Mouse (Mus musculus): ENCODE results near the gene Prrt1. TPM values are rescaled to one million over a fixed set of nuclear protein-coding genes. Genes with fewer than 3 reads are reported as not detected.
A peak's percentile ranks its signal among the peaks of the same experiment; 100 is the strongest.

Gene Prrt1
- polyA plus RNA-seq, 1 experiment from 2014 or later = 0.11 TPM

GRCm38 (mm10) chr17:34649106-34649864 is 20.0 kb downstream of the Prrt1 start:
- Histone ChIP-seq H3K4me3 (no peak overlapping the region), H3K27ac (no peak overlapping the region), H3K4me1 (peaks cover 29% of the 10 kb centered on the region), H3K36me3 (peaks cover 63% of the 10 kb centered on the region), H3K27me3 (ENCODE audit: insufficient read depth, poor library complexity, severe bottlenecking) (no peaks in the 10 kb centered on the region), H3K9me3 (no peaks in the 10 kb centered on the region; the same call in 1 of the 2 replicates)
- 86% methylated on average over 18 of the region's 18 CpGs for WGBS
- DNase-seq (ENCODE audit: low spot score) = no peak

DNA sequence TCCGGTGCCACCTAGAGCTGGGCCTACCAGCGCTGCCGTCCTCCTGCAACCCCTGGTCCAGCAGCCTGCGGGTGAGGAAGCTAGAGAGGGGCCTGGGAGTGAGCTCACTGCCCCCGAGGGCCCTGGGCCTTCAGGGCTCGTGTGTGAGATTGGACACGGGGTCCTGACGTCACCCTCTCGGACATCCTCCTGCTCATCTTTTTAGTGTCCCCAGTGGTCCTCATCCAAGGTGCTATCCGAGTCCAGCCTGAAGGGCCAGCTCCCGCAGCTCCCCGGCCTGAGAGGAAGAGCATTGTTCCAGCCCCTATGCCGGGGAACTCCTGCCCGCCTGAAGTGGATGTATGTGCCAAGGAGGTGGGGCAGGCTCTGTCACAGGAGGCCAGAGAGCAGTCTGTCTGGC is 21.4 kb downstream of the Prrt1 start:
- H3K27me3 ChIP-seq (ENCODE audit: insufficient read depth, poor library complexity, severe bottlenecking) = no peaks in the 10 kb centered on the region
- no peak for DNase-seq (ENCODE audit: low spot score)
- peaks cover 66% of the 10 kb centered on the region for H3K36me3 ChIP-seq
- H3K4me3 ChIP-seq = no peak overlapping the region
- peaks cover 36% of the 10 kb centered on the region for H3K4me1 ChIP-seq
- H3K9me3 ChIP-seq = no peaks in the 10 kb centered on the region; the same call in 1 of the 2 replicates
- no peak overlapping the region for H3K27ac ChIP-seq
- WGBS = 89% methylated on average over 14 of the region's 14 CpGs

DNA sequence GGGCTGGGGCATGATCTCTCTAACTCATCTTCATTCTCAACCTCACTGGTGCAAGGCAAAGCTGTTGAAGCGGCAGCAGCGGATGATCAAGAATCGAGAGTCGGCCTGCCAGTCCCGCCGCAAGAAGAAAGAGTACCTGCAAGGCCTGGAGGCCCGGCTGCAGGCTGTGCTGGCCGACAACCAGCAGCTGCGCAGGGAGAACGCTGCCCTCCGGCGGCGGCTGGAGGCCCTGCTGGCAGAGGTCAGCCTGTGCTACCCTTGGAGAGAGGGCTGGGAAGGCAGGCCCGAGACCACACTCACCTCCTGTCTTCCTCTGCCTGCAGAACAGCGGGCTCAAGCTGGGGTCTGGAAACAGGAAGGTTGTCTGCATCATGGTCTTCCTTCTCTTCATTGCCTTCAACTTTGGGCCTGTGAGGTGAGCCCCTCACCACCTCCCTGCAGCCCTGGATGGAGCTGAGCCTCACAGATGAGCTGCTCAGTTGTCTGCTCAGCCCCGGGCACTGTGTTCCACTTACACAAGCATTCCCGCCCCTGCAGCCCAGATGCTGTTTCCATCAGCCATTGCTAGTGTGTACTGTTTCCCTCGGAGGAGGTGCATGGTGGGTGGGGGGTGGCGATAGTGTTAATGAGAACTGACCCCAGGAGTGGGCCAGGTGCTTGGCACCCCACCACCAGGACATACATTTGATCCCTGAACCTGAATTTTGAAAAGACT is 22.3 kb downstream of the Prrt1 start:
- H3K27me3 ChIP-seq (ENCODE audit: insufficient read depth, poor library complexity, severe bottlenecking) = no peaks in the 10 kb centered on the region; the same call in 1 of the 2 replicates
- DNase-seq (ENCODE audit: low spot score) = no peak
- 54% methylated on average over 19 of the region's 19 CpGs for WGBS
- no peak overlapping the region for H3K4me3 ChIP-seq
- peaks cover 62% of the 10 kb centered on the region for H3K36me3 ChIP-seq
- H3K27ac ChIP-seq = no peak overlapping the region
- no peaks in the 10 kb centered on the region; the same call in 1 of the 2 replicates for H3K9me3 ChIP-seq
- peaks cover 37% of the 10 kb centered on the region for H3K4me1 ChIP-seq

- no peak for DNase-seq (ENCODE audit: low spot score)
- H3K4me1 ChIP-seq = peaks cover 39% of the 10 kb centered on the region
- no peak overlapping the region for H3K27ac ChIP-seq
- no peaks in the 10 kb centered on the region; the same call in 1 of the 2 replicates for H3K27me3 ChIP-seq (ENCODE audit: insufficient read depth, poor library complexity, severe bottlenecking)
- WGBS = 87% methylated on average over 10 of the region's 10 CpGs
- H3K36me3 ChIP-seq = peaks cover 62% of the 10 kb centered on the region
- no peaks in the 10 kb centered on the region; the same call in 1 of the 2 replicates for H3K9me3 ChIP-seq
- H3K4me3 ChIP-seq = no peak overlapping the region
These were observed 23.2 kb downstream of the Prrt1 start for GRCm38 (mm10) chr17:34652546-34652945.

DNA sequence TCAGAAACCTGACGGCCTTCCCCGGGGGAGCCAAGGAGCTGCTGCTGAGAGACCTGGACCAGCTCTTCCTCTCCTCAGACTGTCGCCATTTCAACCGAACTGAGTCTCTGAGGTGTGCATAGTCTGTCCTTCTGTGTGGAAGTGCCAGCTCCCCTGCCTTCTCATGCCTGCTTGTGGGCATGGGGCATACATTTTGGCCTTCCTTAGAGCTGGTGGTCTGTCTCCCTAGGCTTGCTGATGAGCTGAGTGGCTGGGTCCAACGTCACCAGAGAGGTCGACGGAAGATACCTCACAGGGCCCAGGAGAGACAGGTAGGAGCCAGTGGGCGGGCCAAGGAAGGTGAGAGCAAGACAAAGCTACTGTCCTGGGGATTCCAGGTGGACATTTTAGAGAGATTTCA is 23.7 kb downstream of the Prrt1 start:
- no peaks in the 10 kb centered on the region; the same call in 1 of the 2 replicates for H3K27me3 ChIP-seq (ENCODE audit: insufficient read depth, poor library complexity, severe bottlenecking)
- no peak overlapping the region for H3K27ac ChIP-seq
- H3K36me3 ChIP-seq = peaks cover 62% of the 10 kb centered on the region
- DNase-seq (ENCODE audit: low spot score) = no peak
- no peak overlapping the region for H3K4me3 ChIP-seq
- WGBS = 86% methylated on average over 8 of the region's 8 CpGs
- peaks cover 34% of the 10 kb centered on the region for H3K4me1 ChIP-seq
- no peaks in the 10 kb centered on the region; the same call in 1 of the 2 replicates for H3K9me3 ChIP-seq

DNA sequence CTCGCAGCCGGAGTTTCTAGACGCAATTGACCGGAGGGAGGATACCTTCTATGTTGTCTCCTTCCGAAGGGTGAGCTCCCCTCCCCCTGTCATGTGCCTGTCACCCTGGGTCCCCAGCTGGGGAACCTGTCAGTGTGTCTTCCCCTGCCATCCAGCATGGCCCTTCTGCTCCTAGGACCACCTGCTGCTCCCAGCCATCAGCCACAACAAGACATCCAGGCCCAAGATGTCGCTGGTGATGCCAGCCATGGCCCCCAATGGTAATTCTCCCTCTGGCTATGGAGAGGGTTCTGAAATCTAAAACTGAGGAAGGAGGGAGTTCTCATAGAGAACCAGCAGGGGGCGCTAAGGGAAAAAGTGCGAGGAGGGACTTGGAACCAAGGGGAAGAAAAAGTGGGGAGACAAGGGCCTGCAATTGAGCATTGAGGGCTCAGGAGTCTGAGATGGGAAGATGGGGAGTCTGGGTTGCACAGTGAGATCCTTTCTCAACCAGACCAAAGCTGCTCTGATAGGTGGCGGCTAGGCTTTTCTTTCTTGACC is 24.5 kb downstream of the Prrt1 start:
- no peak for DNase-seq (ENCODE audit: low spot score)
- no peaks in the 10 kb centered on the region; the same call in 1 of the 2 replicates for H3K9me3 ChIP-seq
- peaks cover 59% of the 10 kb centered on the region for H3K36me3 ChIP-seq
- peaks cover 28% of the 10 kb centered on the region for H3K4me1 ChIP-seq
- H3K27me3 ChIP-seq (ENCODE audit: insufficient read depth, poor library complexity, severe bottlenecking) = peaks cover 4% of the 10 kb centered on the region; the same call in 1 of the 2 replicates
- no peak overlapping the region for H3K4me3 ChIP-seq
- WGBS = 68% methylated on average over 9 of the region's 9 CpGs
- H3K27ac ChIP-seq = no peak overlapping the region

- no peak for DNase-seq (ENCODE audit: low spot score)
- H3K36me3 ChIP-seq = peaks cover 54% of the 10 kb centered on the region
- H3K9me3 ChIP-seq = no peaks in the 10 kb centered on the region; the same call in 1 of the 2 replicates
- H3K4me1 ChIP-seq = peaks cover 31% of the 10 kb centered on the region
- peaks cover 10% of the 10 kb centered on the region for H3K27me3 ChIP-seq (ENCODE audit: insufficient read depth, poor library complexity, severe bottlenecking)
- WGBS = 95% methylated on average over 13 of the region's 13 CpGs
- H3K27ac ChIP-seq = no peak overlapping the region
- no peak overlapping the region for H3K4me3 ChIP-seq
These were observed 25.1 kb downstream of the Prrt1 start for GRCm38 (mm10) chr17:34654392-34654791.

- Histone ChIP-seq H3K27ac (0 out of 2 replicates have a peak overlapping the region, but pooled peaks have one; percentile 0), H3K4me1 (peaks cover 37% of the 10 kb centered on the region), H3K9me3 (no peaks in the 10 kb centered on the region; the same call in 1 of the 2 replicates), H3K27me3 (ENCODE audit: insufficient read depth, poor library complexity, severe bottlenecking) (peaks cover 18% of the 10 kb centered on the region), H3K4me3 (no peak overlapping the region), H3K36me3 (peaks cover 46% of the 10 kb centered on the region)
- 73% methylated on average over 7 of the region's 7 CpGs for WGBS
- DNase-seq (ENCODE audit: low spot score) = no peak
These were observed 25.8 kb downstream of the Prrt1 start for GRCm38 (mm10) chr17:34655160-34655559.

GRCm38 (mm10) chr17:34655581-34655991 is 26.3 kb downstream of the Prrt1 start:
- WGBS = 53% methylated on average over 4 of the region's 4 CpGs
- Histone ChIP-seq H3K27ac (0 out of 2 replicates have a peak overlapping the region, but pooled peaks have one; percentile 0), H3K36me3 (peaks cover 42% of the 10 kb centered on the region), H3K9me3 (no peaks in the 10 kb centered on the region; the same call in 1 of the 2 replicates), H3K4me3 (no peak overlapping the region), H3K4me1 (peaks cover 41% of the 10 kb centered on the region), H3K27me3 (ENCODE audit: insufficient read depth, poor library complexity, severe bottlenecking) (peaks cover 22% of the 10 kb centered on the region)
- no peak for DNase-seq (ENCODE audit: low spot score)

GRCm38 (mm10) chr17:34656666-34657065 is 27.3 kb downstream of the Prrt1 start:
- WGBS = 73% methylated on average over 8 of the region's 8 CpGs
- Histone ChIP-seq H3K27me3 (ENCODE audit: insufficient read depth, poor library complexity, severe bottlenecking) (peaks cover 33% of the 10 kb centered on the region), H3K9me3 (no peaks in the 10 kb centered on the region), H3K27ac (peak overlapping the region; percentile 32; the same call in 1 of the 2 replicates), H3K4me3 (no peak overlapping the region), H3K36me3 (peaks cover 31% of the 10 kb centered on the region), H3K4me1 (peaks cover 52% of the 10 kb centered on the region)
- DNase-seq (ENCODE audit: low spot score) = no peak

- peaks cover 52% of the 10 kb centered on the region for H3K4me1 ChIP-seq
- no peak overlapping the region for H3K4me3 ChIP-seq
- no peak for DNase-seq (ENCODE audit: low spot score)
- no peak overlapping the region for H3K27ac ChIP-seq
- peaks cover 25% of the 10 kb centered on the region for H3K36me3 ChIP-seq
- H3K27me3 ChIP-seq (ENCODE audit: insufficient read depth, poor library complexity, severe bottlenecking) = peaks cover 33% of the 10 kb centered on the region
- no peaks in the 10 kb centered on the region for H3K9me3 ChIP-seq
- WGBS = 27% methylated on average over 2 of the region's 2 CpGs
These were observed 27.9 kb downstream of the Prrt1 start for GRCm38 (mm10) chr17:34657271-34657670.

DNA sequence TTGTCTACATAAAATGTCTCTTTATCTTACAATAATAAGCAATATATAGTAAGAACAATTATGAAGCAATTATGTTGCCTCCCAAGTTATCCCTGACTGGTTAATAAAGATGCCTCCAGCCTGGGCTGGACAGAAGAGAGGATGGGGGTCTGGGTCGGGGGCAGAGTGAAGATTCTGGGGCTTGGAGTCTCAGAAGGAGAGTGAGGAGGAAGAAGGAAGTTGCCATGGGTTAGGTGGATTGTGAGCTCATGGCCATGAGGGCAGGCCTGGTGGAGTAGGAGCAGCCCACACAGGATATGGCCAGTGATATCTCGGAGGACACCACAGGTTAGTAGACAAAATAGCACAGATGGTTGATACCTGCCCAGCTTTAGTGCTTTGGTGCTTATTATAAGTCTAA is 28.8 kb downstream of the Prrt1 start:
- Histone ChIP-seq H3K36me3 (peaks cover 16% of the 10 kb centered on the region), H3K4me1 (peaks cover 52% of the 10 kb centered on the region), H3K27ac (no peak overlapping the region), H3K27me3 (ENCODE audit: insufficient read depth, poor library complexity, severe bottlenecking) (peaks cover 41% of the 10 kb centered on the region), H3K4me3 (no peak overlapping the region), H3K9me3 (no peaks in the 10 kb centered on the region)
- 70% methylated on average over 2 of the region's 2 CpGs for WGBS
- no peak for DNase-seq (ENCODE audit: low spot score)

DNA sequence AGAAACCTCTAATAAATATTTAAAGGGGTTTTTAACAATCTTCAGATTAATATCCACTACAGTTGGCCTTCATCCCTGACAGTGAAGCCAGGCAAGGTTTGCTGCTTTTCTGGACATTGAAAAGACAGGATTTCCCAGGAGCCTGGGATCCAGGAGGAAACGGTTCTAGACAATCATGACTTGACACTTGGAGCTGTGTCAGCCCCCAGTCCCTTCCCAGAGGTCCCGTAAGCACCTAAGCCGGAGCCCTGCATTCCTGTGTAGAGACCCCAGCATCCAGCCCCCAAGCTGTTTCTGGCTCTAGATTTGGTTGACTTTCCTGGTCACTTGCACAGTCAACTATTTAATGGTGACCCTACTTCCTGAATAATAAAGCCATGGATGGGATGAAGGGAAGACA is 29.3 kb downstream of the Prrt1 start:
- H3K9me3 ChIP-seq = no peaks in the 10 kb centered on the region
- peaks cover 12% of the 10 kb centered on the region; the same call in 1 of the 2 replicates for H3K36me3 ChIP-seq
- H3K27ac ChIP-seq = no peak overlapping the region
- no peak for DNase-seq (ENCODE audit: low spot score)
- peaks cover 52% of the 10 kb centered on the region for H3K4me1 ChIP-seq
- 71% methylated on average over 3 of the region's 3 CpGs for WGBS
- peaks cover 45% of the 10 kb centered on the region for H3K27me3 ChIP-seq (ENCODE audit: insufficient read depth, poor library complexity, severe bottlenecking)
- no peak overlapping the region for H3K4me3 ChIP-seq

Data from heart, embryonic 10.5 days (tissue).